Mouse (Mus musculus): ENCODE measurements around the gene Hs1bp3.

DNA sequence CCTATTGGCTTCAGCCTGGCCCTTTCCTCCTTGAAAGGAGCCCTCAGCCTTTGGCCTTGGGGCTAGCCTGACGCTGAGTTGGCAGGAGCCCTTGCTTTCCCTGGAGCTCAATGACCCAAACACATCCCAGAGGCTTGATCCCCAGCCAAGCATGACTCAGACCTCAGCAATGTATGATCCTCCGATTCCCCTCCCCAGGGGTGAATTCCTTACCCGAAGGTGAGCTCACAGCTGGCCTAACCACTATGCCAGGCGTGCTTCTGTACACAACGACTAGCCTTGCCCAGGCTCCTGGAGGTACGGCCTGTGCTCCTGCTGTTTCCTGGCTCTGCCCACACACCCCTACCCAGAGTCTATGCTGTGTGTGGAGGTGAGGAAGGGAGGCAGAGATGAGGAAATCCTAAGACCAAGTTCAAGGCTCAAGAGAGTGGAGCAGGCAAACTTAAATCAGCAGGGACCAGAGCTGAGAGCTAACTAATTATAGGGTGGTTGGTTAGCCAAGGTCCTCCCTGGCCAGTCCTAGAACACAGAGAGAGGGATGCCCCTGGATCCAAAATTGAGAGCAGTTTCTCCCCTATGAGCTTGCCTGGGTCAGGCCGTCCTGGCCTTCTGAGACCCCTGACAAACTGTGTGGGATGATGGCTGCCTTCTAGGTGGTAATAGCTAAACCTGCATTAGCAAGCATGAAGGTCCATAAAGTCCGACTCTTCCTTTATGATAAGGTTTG is 66.7 kb downstream of the Hs1bp3 start:
- TF ChIP-seq EP300 (IDR thresholded peaks at IDR 0.05; ENCODE audit: low read depth) (peak; percentile 64; the same call in 1 of the 2 replicates), CTCF (IDR thresholded peaks at IDR 0.05; ENCODE audit: low read depth) (no peak)
